Mouse (Mus musculus): ENCODE data around the gene Diaph2.
"Not testable (repeated sequence)": the region's sequence is repeated elsewhere in the genome, so short reads cannot be mapped to it uniquely, and the experiment has no call there.

Gene Diaph2

GRCm38 (mm10) chrX:129833887-129834286 lies 84.3 kb downstream of the Diaph2 start:
- DNase-seq, result no peak

DNA sequence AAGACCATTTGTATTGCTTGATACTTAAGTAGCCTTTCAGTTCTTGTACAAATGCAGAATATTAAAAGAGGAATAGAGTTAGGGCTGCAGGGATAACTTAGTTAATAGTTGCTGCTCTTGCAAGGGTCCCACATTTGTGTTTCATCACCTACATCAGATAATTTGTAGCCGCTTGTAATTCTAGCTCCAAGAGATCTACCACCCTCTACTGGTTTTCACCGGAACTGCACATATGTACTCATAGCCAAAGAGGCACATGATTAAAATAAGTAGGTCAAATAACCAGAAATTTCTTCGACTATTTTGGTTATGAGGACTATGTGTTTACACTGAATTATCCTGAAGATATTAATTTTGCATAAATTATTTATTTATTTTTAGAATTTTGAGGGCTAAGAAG lies 134.9 kb downstream of the Diaph2 start:
- no peak for DNase-seq

GRCm38 (mm10) chrX:129925806-129926205 lies 176.3 kb downstream of the Diaph2 start:
- DNase-seq, result no peak

- DNase-seq, result peak; percentile 28
Measured at GRCm38 (mm10) chrX:129974816-129975215, 225.3 kb downstream of the Diaph2 start.

- DNase-seq, result no peak
Measured at GRCm38 (mm10) chrX:130008210-130008609, 258.7 kb downstream of the Diaph2 start.

- DNase-seq, result no peak
Measured at GRCm38 (mm10) chrX:130019735-130020134, 270.2 kb downstream of the Diaph2 start.

GRCm38 (mm10) chrX:130044525-130044924 lies 295.0 kb downstream of the Diaph2 start:
- no peak for DNase-seq

DNA sequence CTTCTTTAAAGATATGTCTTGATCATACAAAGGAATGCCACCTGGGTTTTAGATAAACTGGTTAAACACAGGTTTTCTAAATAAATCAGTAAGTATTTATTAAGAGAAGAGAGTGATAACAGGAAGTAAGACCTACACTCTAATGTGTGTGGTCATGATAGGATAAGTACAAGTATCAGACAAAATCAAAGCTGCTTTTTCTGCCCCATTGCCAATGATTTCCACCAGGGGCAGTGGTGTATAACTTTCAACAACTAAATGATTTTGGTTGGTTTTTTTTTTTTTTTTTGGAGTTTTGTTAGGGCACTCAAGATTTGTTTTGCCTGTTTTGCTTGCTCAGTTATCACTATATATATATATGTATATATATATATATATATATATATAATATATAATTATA lies 399.7 kb downstream of the Diaph2 start:
- DNase-seq, result no peak

DNA sequence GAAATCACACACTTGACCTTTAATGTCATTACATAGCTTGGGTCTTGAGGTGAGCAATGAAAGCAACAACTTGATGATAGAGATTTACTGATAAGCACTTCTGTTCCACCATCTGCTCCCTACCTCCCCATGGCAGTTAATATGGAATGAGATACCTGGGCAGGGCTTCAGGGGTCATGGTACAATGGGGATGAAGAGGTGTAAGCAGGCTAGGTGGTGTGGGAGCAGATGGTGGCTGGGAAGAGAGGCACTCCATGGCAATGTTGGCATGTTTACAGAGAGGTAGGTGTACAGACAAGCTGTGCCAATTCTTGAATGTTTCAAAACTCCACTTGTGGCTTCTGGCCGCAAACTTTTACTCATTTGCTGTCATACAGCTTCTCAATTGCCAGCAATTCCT lies 402.6 kb downstream of the Diaph2 start:
- peak; percentile 68 for DNase-seq

DNA sequence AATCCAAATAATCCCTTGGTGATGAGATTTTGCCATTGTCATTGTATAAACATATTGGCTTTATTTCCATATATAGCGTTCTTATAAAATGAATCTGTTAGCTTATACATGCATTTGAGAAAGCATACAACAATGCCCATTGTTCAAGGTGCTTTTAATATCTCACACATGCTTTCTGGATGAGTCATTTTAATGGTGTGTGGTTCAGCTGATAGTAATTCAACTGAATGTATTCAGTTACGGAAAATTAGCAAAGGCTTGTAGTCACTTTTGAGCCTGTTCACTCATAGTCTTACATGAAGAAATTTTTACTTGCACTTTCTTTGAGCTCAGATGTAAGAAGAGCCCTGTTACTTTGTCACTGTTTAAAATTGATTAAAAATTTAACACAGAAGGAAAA lies 423.6 kb downstream of the Diaph2 start:
- DNase-seq, result no peak

DNA sequence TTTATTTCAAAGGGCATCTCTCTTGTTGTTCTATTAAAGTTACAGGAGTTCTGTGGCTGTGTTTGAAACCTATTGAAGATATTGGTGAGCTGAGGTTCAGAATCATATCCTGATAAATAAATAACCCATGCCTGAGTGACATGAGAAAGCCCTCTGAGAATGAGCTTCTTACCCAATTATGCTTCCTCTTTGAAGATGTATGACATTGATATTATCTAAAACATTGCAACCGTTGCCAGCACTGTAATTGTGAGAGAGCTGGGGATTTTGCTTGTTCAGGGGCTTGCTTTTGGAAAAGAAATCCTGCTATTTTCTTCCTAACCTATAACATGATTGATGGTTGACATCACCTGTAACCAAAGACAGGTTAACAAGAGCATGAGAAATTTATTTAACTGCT lies 438.3 kb downstream of the Diaph2 start:
- DNase-seq, result no peak

GRCm38 (mm10) chrX:130188449-130188848 lies 438.9 kb downstream of the Diaph2 start:
- no peak for DNase-seq

DNA sequence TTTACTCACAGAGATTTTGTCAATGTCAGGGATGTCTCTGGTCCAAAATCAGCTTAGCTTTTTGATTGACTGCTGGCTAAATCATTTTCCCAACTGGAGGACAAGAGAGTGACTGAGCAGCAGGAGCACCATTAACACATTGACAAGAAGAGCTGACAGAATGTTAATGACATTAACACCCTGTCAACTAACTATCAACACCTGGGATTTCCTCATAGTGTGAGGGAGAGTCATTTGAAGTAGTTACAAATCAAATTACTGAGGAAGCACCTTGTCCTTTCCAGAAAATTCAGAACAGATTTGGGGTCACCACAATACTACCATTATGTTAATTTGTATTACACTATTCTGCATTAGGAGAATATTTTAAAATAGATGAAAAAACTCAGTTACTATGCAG lies 439.7 kb downstream of the Diaph2 start:
- DNase-seq, result no peak

GRCm38 (mm10) chrX:130197412-130197811 lies 447.9 kb downstream of the Diaph2 start:
- not testable (repeated sequence) for DNase-seq

DNA sequence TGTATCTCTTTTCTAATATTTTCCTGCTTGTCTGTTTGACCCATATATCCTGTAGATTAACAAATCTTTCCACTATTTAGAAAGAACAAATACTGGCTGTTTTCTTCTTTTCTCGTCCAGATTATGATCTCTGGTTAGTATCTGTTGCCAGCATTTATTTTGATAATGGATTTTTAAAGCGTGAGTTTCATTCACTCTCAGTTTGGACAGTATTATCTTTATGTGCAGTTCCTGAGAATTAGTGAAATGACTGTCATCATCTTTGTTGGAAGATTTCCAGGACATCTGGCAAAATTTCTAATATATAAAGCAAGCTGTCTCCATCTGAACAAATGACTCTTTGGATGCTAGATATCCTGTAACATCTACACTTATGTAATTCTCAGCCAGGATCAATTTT lies 455.7 kb downstream of the Diaph2 start:
- DNase-seq, result no peak

- no peak for DNase-seq
Measured at GRCm38 (mm10) chrX:130212227-130212626, 462.7 kb downstream of the Diaph2 start.

- no peak for DNase-seq
Measured at GRCm38 (mm10) chrX:130212759-130213158, 463.2 kb downstream of the Diaph2 start.

DNA sequence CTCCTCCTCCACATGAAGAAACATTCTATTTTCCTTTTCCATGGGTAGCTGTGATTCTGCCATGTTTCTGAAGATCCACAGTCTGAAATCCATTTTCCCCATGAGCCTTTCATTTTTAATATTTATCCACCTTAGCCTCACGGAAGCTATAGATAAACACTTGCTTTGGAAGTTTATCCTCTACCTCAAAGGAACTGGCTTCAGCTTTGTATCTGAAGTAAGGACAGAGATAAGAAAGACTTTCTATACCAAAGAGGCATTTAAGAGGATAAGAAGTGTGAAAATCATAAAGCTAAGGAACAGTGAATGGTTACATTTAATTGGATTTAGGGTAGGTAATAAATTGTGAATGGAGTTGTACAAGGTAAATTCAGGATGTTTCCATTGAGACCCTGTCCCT lies 480.5 kb downstream of the Diaph2 start:
- DNase-seq, result no peak

GRCm38 (mm10) chrX:130235167-130235566 lies 485.6 kb downstream of the Diaph2 start:
- no peak for DNase-seq

- peak; percentile 63 for DNase-seq
Measured at GRCm38 (mm10) chrX:130246652-130247051, 497.1 kb downstream of the Diaph2 start.

GRCm38 (mm10) chrX:130253664-130254063 lies 504.1 kb downstream of the Diaph2 start:
- DNase-seq, result peak; percentile 87

- no peak for DNase-seq
Measured at GRCm38 (mm10) chrX:130265707-130266106, 516.2 kb downstream of the Diaph2 start.

DNA sequence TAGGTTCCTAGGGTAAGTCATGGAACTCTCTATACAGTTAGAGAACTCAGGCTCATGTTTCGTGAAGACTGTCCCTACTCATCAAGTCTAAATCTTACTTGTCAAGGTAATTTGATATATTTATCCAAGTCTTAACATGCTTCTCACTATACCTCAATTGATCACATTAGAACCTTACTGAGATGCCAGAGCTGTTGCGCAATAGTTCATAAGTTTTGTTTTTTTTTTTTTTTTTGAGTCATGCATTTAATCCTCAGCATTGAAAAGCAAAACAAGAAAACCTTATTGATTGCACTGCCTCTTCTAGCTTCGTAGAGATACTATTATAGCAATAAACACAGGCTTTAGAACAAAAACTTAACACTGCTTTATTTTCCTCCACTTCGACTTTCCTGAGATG lies 529.6 kb downstream of the Diaph2 start:
- DNase-seq, result no peak

- no peak for DNase-seq
Measured at GRCm38 (mm10) chrX:130281484-130281883, 531.9 kb downstream of the Diaph2 start.

DNA sequence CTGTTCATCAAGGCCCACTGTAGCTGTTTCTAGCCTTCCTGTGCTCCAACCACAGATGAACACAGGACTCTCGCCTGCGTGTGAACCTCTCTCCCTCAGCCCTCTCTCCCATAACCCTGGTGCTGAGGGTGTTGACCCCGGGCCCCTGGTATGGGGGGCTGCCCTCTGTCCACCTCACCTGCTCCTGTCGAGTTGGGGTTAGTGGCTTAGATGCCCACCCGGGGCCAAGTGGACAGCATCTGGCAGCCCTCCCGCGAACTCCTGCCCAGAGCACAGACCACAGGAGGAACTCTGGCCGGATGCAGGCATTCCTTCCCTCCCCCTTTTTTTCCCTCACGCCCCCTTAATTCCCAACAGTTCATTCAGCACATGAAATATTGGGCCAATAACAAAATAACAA lies 537.5 kb downstream of the Diaph2 start:
- DNase-seq, result no peak

DNA sequence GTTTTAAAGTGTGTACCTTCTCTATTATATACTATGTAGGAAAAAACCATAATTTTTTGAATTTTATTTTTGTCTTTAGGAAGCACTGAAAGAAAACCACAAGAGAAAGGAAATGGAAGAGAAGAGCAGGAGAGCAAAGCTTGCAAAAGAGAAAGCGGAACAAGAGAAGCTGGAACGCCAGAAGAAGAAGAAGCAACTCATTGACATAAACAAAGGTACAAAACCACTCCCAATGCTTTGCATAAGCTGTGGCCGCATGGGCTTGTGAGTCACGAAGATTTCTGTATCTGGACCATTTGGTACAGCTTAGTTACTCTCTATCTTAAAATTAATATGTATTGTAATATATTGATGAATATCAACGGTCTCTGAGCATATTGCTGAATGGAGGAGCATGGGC lies 540.2 kb downstream of the Diaph2 start:
- no peak for DNase-seq

Measured in cerebellum, adult 11-12 months (tissue).